Comparison of ENCODE assay signal across 1 mouse cellular context in genomic region chr10:84438049-84438422, GRCm38 (mm10).
TF ChIP-seq lines count a peak whose summit lies in the region.

No protein-coding gene starts in this region.

TF ChIP-seq in CH12.LX, 34 proteins besides CTCF, POLR2A, EP300 and RAD21 (continued from another document):
- TF ChIP-seq PAX5 (IDR thresholded peaks at IDR 0.05; ENCODE audit: low read length) (no peak), ELF1 (IDR thresholded peaks at IDR 0.05; ENCODE audit: low read depth, low read length) (no peak), CHD1 (IDR thresholded peaks at IDR 0.05; ENCODE audit: low read depth, low read length) (peak; percentile 74; the same call in 1 of the 2 replicates), MYC (IDR thresholded peaks at IDR 0.05; ENCODE audit: low read depth, low read length) (0 out of 2 replicates have a peak, but pooled peaks have one; percentile 21), USF2 (conservative IDR thresholded peaks at IDR 0.05; ENCODE audit: low read depth, low read length) (no peak), IRF4 (IDR thresholded peaks at IDR 0.05; ENCODE audit: low read depth, low read length) (no peak; the same call in none of the 2 replicates), SMC3 (IDR thresholded peaks at IDR 0.05; ENCODE audit: low read depth, low read length) (peak; percentile 90), TCF12 (IDR thresholded peaks at IDR 0.05; ENCODE audit: low read depth, low read length) (0 out of 2 replicates have a peak, but pooled peaks have one; percentile 16), UBTF (IDR thresholded peaks at IDR 0.05; ENCODE audit: low read depth, low read length) (no peak), HCFC1 (IDR thresholded peaks at IDR 0.05; ENCODE audit: low read depth, low read length) (no peak), CHD2 (IDR thresholded peaks at IDR 0.05; ENCODE audit: low read length) (no peak), MAZ (IDR thresholded peaks at IDR 0.05; ENCODE audit: low read depth, low read length) (0 out of 2 replicates have a peak, but pooled peaks have one; percentile 52), MAX (IDR thresholded peaks at IDR 0.05; ENCODE audit: low read length) (0 out of 2 replicates have a peak, but pooled peaks have one; percentile 18), POLR2AphosphoS2 (IDR thresholded peaks at IDR 0.05; ENCODE audit: low read depth, low read length) (no peak), RCOR1 (conservative IDR thresholded peaks at IDR 0.05; ENCODE audit: low read depth, low read length) (0 out of 2 replicates have a peak, but pooled peaks have one; percentile 10), ZC3H11A (IDR thresholded peaks at IDR 0.05; ENCODE audit: low read depth, low read length) (peak; percentile 50), NELFE (IDR thresholded peaks at IDR 0.05; ENCODE audit: low read depth, low read length) (0 out of 2 replicates have a peak, but pooled peaks have one; percentile 2), JUND (conservative IDR thresholded peaks at IDR 0.05; ENCODE audit: low read depth, low read length) (no peak)
